Mouse (Mus musculus) forebrain, embryonic 14.5 days (tissue): ENCODE measurements around the gene Otub2. TPM values are rescaled to one million over a fixed set of nuclear protein-coding genes. Genes with fewer than 3 reads are reported as not detected.

Experiments
- ATAC-seq: fragments of 200-750 bp; cut with Nextera tagmentation; 2 replicates; pipeline ENCODE4 v1.8.0; 2017; ENCODE audit warnings: mild to moderate bottlenecking, moderate library complexity
- DNase-seq: peaks from one replicate; pipeline ENCODE4 v3.0.0-alpha.2; 2015; ENCODE audit warnings: low spot score
- H3K27ac ChIP-seq: fragments of 300-500 bp; sonication (generic); 2 replicates; pipeline ENCODE4 v1.5.1; 2014; ENCODE audit warnings: low read depth, mild to moderate bottlenecking, control low read depth, low read length, moderate library complexity
- H3K27me3 ChIP-seq: fragments of 300-500 bp; sonication (generic); replicated peaks from 2 replicates; pipeline ENCODE4 v1.6.1; 2014; ENCODE audit warnings: low read length, control low read depth, mixed read lengths; ENCODE audit not compliant: control insufficient read depth, insufficient read depth
- H3K36me3 ChIP-seq: fragments of 300-500 bp; sonication (generic); 2 replicates; pipeline ENCODE4 v1.6.1; 2014; ENCODE audit warnings: low read length, control low read depth; ENCODE audit not compliant: control insufficient read depth, insufficient read depth
- H3K4me1 ChIP-seq: fragments of 300-500 bp; sonication (generic); 2 replicates; pipeline ENCODE4 v1.6.1; 2014; ENCODE audit warnings: antibody characterized with exemption, low read length, control low read depth; ENCODE audit not compliant: control insufficient read depth, insufficient read depth
- H3K4me2 ChIP-seq: fragments of 300-500 bp; sonication (generic); 2 replicates; pipeline ENCODE4 v1.6.1; 2014; ENCODE audit warnings: mild to moderate bottlenecking, control low read depth, low read length
- H3K4me3 ChIP-seq: fragments of 300-500 bp; sonication (generic); 2 replicates; pipeline ENCODE4 v1.5.1; 2014; ENCODE audit warnings: low read depth, low read length, control low read depth
- H3K9ac ChIP-seq: fragments of 300-500 bp; sonication (generic); 2 replicates; pipeline ENCODE4 v1.6.1; 2014; ENCODE audit warnings: mild to moderate bottlenecking, low read length, control low read depth, moderate library complexity
- H3K9me3 ChIP-seq: fragments of 300-500 bp; sonication (generic); replicated peaks from 2 replicates; pipeline ENCODE4 v1.6.1; 2016; ENCODE audit warnings: low read length, control low read depth, mixed read lengths; ENCODE audit not compliant: control insufficient read depth
- WGBS: fragments of 180-500 bp; shearing (Covaris S2); extraction: QIAGEN DNeasy Blood & Tissue Kit; methylation state at CpG from one replicate; pipeline ENCODE4 v1.1.7; 2014; 5-methylcytosine and 5-hydroxymethylcytosine counted together
- polyA plus RNA-seq: library from polyadenylated mRNA; unstranded; fragments of >200 nt; fragmentation: Nextera tagmentation; extraction: Ambion mirVana; gene quantifications from 2 replicates; pipeline ENCODE4 v1.2.1, GENCODE M21; 2014

Otub2 gene
- polyA plus RNA-seq, 1 experiment from 2014 or later, result 20.8 TPM

GRCm38 (mm10) chr12:103355746-103356414 is 32.6 kb upstream of the Otub2 start, which contains the start of gene Asb2:
TSS of gene Asb2 (minus strand) at chr12:103356001.
- Histone ChIP-seq H3K4me2 (no peak within 1 kb of the TSS), H3K36me3 (no peaks in the 10 kb centered on the region), H3K27me3 (no peaks in the 10 kb centered on the region), H3K9ac (no peak within 1 kb of the TSS), H3K4me3 (no peak within 1 kb of the TSS), H3K27ac (no peak within 1 kb of the TSS), H3K4me1 (no peaks in the 10 kb centered on the region), H3K9me3 (no peaks in the 10 kb centered on the region)
- DNase-seq, result no peak
- 80% methylated on average over 14 of the region's 14 CpGs for WGBS
- ATAC-seq, result no peak

GRCm38 (mm10) chr12:103356415-103356748 is 32.1 kb upstream of the Otub2 start:
- Histone ChIP-seq H3K27ac (no peak overlapping the region), H3K4me2 (no peak overlapping the region), H3K4me3 (no peak overlapping the region), H3K36me3 (no peaks in the 10 kb centered on the region), H3K4me1 (no peaks in the 10 kb centered on the region), H3K9ac (no peak overlapping the region), H3K9me3 (no peaks in the 10 kb centered on the region), H3K27me3 (no peaks in the 10 kb centered on the region)
- no peak for DNase-seq
- ATAC-seq, result no peak
- WGBS, result 80% methylated on average over 4 of the region's 4 CpGs

GRCm38 (mm10) chr12:103358216-103358615 is 30.3 kb upstream of the Otub2 start:
- no peak overlapping the region for H3K27ac ChIP-seq
- H3K9ac ChIP-seq, result no peak overlapping the region
- DNase-seq (no peak), ATAC-seq (no peak)
- no peaks in the 10 kb centered on the region for H3K27me3 ChIP-seq
- no peaks in the 10 kb centered on the region for H3K9me3 ChIP-seq
- no peak overlapping the region for H3K4me3 ChIP-seq
- H3K36me3 ChIP-seq, result no peaks in the 10 kb centered on the region
- H3K4me2 ChIP-seq, result no peak overlapping the region
- no peaks in the 10 kb centered on the region for H3K4me1 ChIP-seq
- 82% methylated on average over 8 of the region's 8 CpGs for WGBS

GRCm38 (mm10) chr12:103358951-103359801 is 29.3 kb upstream of the Otub2 start:
- ATAC-seq (no peak), DNase-seq (no peak)
- no peak overlapping the region for H3K4me2 ChIP-seq
- no peaks in the 10 kb centered on the region for H3K36me3 ChIP-seq
- H3K27ac ChIP-seq, result no peak overlapping the region
- no peak overlapping the region for H3K4me3 ChIP-seq
- H3K9me3 ChIP-seq, result no peaks in the 10 kb centered on the region
- H3K27me3 ChIP-seq, result no peaks in the 10 kb centered on the region
- H3K4me1 ChIP-seq, result no peaks in the 10 kb centered on the region
- WGBS, result 67% methylated on average over 4 of the region's 4 CpGs
- no peak overlapping the region for H3K9ac ChIP-seq

- Histone ChIP-seq H3K9me3 (no peaks in the 10 kb centered on the region), H3K27me3 (no peaks in the 10 kb centered on the region), H3K27ac (no peak overlapping the region), H3K36me3 (no peaks in the 10 kb centered on the region), H3K9ac (no peak overlapping the region), H3K4me2 (no peak overlapping the region), H3K4me1 (no peaks in the 10 kb centered on the region), H3K4me3 (no peak overlapping the region)
- ATAC-seq (no peak), DNase-seq (no peak)
- 86% methylated on average over 8 of the region's 8 CpGs for WGBS
These were observed 27.7 kb upstream of the Otub2 start for GRCm38 (mm10) chr12:103360812-103361211.

- Histone ChIP-seq H3K36me3 (no peaks in the 10 kb centered on the region), H3K4me2 (no peak overlapping the region), H3K4me1 (no peaks in the 10 kb centered on the region), H3K27me3 (no peaks in the 10 kb centered on the region), H3K9me3 (no peaks in the 10 kb centered on the region), H3K9ac (no peak overlapping the region), H3K27ac (no peak overlapping the region), H3K4me3 (no peak overlapping the region)
- no peak for ATAC-seq
- WGBS, result 87% methylated on average over 17 of the region's 17 CpGs
- DNase-seq, result no peak
These were observed 26.8 kb upstream of the Otub2 start for GRCm38 (mm10) chr12:103361539-103362307.

- Histone ChIP-seq H3K9ac (no peak overlapping the region), H3K27ac (no peak overlapping the region), H3K4me1 (no peaks in the 10 kb centered on the region), H3K4me2 (no peak overlapping the region), H3K36me3 (no peaks in the 10 kb centered on the region), H3K27me3 (no peaks in the 10 kb centered on the region), H3K4me3 (no peak overlapping the region), H3K9me3 (no peaks in the 10 kb centered on the region)
- DNase-seq, result no peak
- WGBS, result 83% methylated on average over 3 of the region's 3 CpGs
- no peak for ATAC-seq
These were observed 26.1 kb upstream of the Otub2 start for GRCm38 (mm10) chr12:103362336-103362735.

GRCm38 (mm10) chr12:103367171-103367570 is 21.3 kb upstream of the Otub2 start:
- no peaks in the 10 kb centered on the region for H3K36me3 ChIP-seq
- no peaks in the 10 kb centered on the region for H3K4me1 ChIP-seq
- 82% methylated on average over 2 of the region's 2 CpGs for WGBS
- no peak overlapping the region for H3K4me3 ChIP-seq
- no peaks in the 10 kb centered on the region for H3K27me3 ChIP-seq
- no peaks in the 10 kb centered on the region for H3K9me3 ChIP-seq
- H3K9ac ChIP-seq, result no peak overlapping the region
- no peak overlapping the region for H3K4me2 ChIP-seq
- ATAC-seq, result no peak
- no peak for DNase-seq
- H3K27ac ChIP-seq, result no peak overlapping the region
